In genomic region chr7:66688721-66689120, GRCm38 (mm10) we compare ENCODE assay signal across 8 mouse cellular contexts. TPM values are rescaled to one million over a fixed set of nuclear protein-coding genes. Genes with fewer than 3 reads are reported as not detected.
DNase-seq lines count a peak whose midpoint lies in the region; ATAC-seq and TF ChIP-seq lines count a peak whose summit lies in the region.

No protein-coding gene starts in this region.

- ATAC-seq in hindbrain, postnatal 0 days, result no peak
- ATAC-seq in midbrain, embryonic 16.5 days, result no peak; the same call in 1 of the 2 replicates

- H3K4me1 ChIP-seq in spleen, adult 2 months (ENCODE audit: control insufficient read depth, insufficient read depth, insufficient read length), result peaks cover 4% of the 10 kb centered on the region; the same call in 1 of the 2 replicates
- H3K4me1 ChIP-seq in hindbrain, postnatal 0 days (ENCODE audit: insufficient read depth, low read length), result peaks cover 8% of the 10 kb centered on the region; the same call in 1 of the 2 replicates
- H3K4me1 ChIP-seq in midbrain, embryonic 16.5 days (ENCODE audit: control insufficient read depth, insufficient read depth, low read length), result peaks cover 19% of the 10 kb centered on the region

- no peaks in the 10 kb centered on the region for H3K27me3 ChIP-seq in spleen, adult 2 months (ENCODE audit: control insufficient read depth, insufficient read depth, low read length)
- no peaks in the 10 kb centered on the region for H3K27me3 ChIP-seq in hindbrain, postnatal 0 days (ENCODE audit: insufficient read depth, low read length)
- no peaks in the 10 kb centered on the region for H3K27me3 ChIP-seq in midbrain, embryonic 16.5 days (ENCODE audit: control insufficient read depth, insufficient read depth, low read depth, low read length)

- peak; percentile 41 for DNase-seq in cerebellum, adult 9-10 months
- no peak for DNase-seq in cerebellum, adult 11 months
- DNase-seq in spleen, adult 2 months (ENCODE audit: low read depth in 1 of 2, low spot score in 2 of 2), result no peak
- no peak for DNase-seq in spleen, postnatal 10 days (ENCODE audit: low spot score in 2 of 2)
- DNase-seq in hindbrain, postnatal 0 days (ENCODE audit: low spot score), result peak; percentile 3
- DNase-seq in gastrocnemius, postnatal 14 days, result no peak
- DNase-seq in adrenal gland, postnatal 36 days, result no peak

- no peak overlapping the region for H3K27ac ChIP-seq in spleen, adult 2 months (ENCODE audit: insufficient read depth, low read length)
- H3K27ac ChIP-seq in hindbrain, postnatal 0 days, result no peak overlapping the region
- no peak overlapping the region; the same call in 1 of the 2 replicates for H3K27ac ChIP-seq in midbrain, embryonic 16.5 days (ENCODE audit: low read length)

- no peaks in the 10 kb centered on the region; the same call in 1 of the 2 replicates for H3K36me3 ChIP-seq in spleen, adult 2 months (ENCODE audit: control insufficient read depth, insufficient read depth, low read length)
- H3K36me3 ChIP-seq in hindbrain, postnatal 0 days (ENCODE audit: insufficient read depth, low read length), result no peaks in the 10 kb centered on the region; the same call in 1 of the 2 replicates
- H3K36me3 ChIP-seq in midbrain, embryonic 16.5 days (ENCODE audit: control insufficient read depth, insufficient read depth, low read length), result no peaks in the 10 kb centered on the region

- TF ChIP-seq CTCF in spleen, adult 2 months (IDR thresholded peaks at IDR 0.05; ENCODE audit: extremely low read depth, insufficient read depth, insufficient read length, insufficient replicate concordance), result no peak
- no peak for TF ChIP-seq CTCF in hindbrain, postnatal 0 days (IDR thresholded peaks at IDR 0.05; ENCODE audit: low read depth)

- peak overlapping the region; percentile 97 for H3K4me2 ChIP-seq in hindbrain, postnatal 0 days (ENCODE audit: low read depth, low read length)
- H3K4me2 ChIP-seq in midbrain, embryonic 16.5 days (ENCODE audit: low read length), result peak overlapping the region; percentile 98

- no peaks in the 10 kb centered on the region for H3K9me3 ChIP-seq in hindbrain, postnatal 0 days (ENCODE audit: low read length)
- no peaks in the 10 kb centered on the region for H3K9me3 ChIP-seq in midbrain, embryonic 16.5 days (replicated peaks; ENCODE audit: control insufficient read depth, low read length, poor library complexity, severe bottlenecking)

- intact Hi-C loops in gastrocnemius, postnatal 14 days (cut with DNase I; ENCODE audit: low total_unique reads), result no loop called here

- peak overlapping the region; percentile 87 for H3K4me3 ChIP-seq in spleen, adult 2 months (ENCODE audit: extremely low read depth, insufficient read depth, insufficient read length)
- H3K4me3 ChIP-seq in hindbrain, postnatal 0 days (ENCODE audit: low read length), result peak overlapping the region; percentile 73
- H3K4me3 ChIP-seq in midbrain, embryonic 16.5 days (ENCODE audit: low read depth, low read length), result peak overlapping the region; percentile 57

- no peak for TF ChIP-seq POLR2A in spleen, adult 2 months (IDR thresholded peaks at IDR 0.05; ENCODE audit: low read depth, low read length)

- peak overlapping the region; percentile 73 for H3K9ac ChIP-seq in hindbrain, postnatal 0 days (replicated peaks; ENCODE audit: low read length)
- peak overlapping the region; percentile 74 for H3K9ac ChIP-seq in midbrain, embryonic 16.5 days (ENCODE audit: low read depth, low read length)

- 15% methylated on average over 5 of the region's 5 CpGs for WGBS in spleen, adult 2 months
- WGBS in hindbrain, postnatal 0 days, result 2% methylated on average over 5 of the region's 5 CpGs
- WGBS in midbrain, embryonic 16.5 days, result 0% methylated on average over 5 of the region's 5 CpGs

RNA-seq across cellular contexts. Expression of gene Asb7, which starts 0.7 kb away (rescaled TPM):
- polyA plus RNA-seq in spleen, adult 2 months (2012; rRNA removed), result 2.3 and 2.6 TPM in 2 replicates
- total RNA-seq in hindbrain, postnatal 0 days (2014; rRNA removed), result 15.3 and 15.4 TPM in 2 replicates
- 10.5 and 11.7 TPM in 2 replicates for polyA plus RNA-seq in hindbrain, postnatal 0 days (2015; fragmentation: Nextera tagmentation; extraction: Ambion mirVana)
- polyA plus RNA-seq in midbrain, embryonic 16.5 days (2015; fragmentation: Nextera tagmentation; extraction: Ambion mirVana), result 15.9 and 19.0 TPM in 2 replicates
- 1 to 10 TPM; 8.6 to 9.6 TPM for total RNA-seq in gastrocnemius, postnatal 14 days (2021)
- total RNA-seq in adrenal gland, postnatal 36 days (2021), result 10 to 100 TPM; 15.8 to 19.6 TPM

RNA-seq across cellular contexts. Expression of gene Lins1, which starts 1.0 kb away (rescaled TPM):
- 2.8 and 3.5 TPM in 2 replicates for polyA plus RNA-seq in spleen, adult 2 months (2012; rRNA removed)
- total RNA-seq in hindbrain, postnatal 0 days (2014; rRNA removed), result 13.5 and 24.4 TPM in 2 replicates
- polyA plus RNA-seq in hindbrain, postnatal 0 days (2015; fragmentation: Nextera tagmentation; extraction: Ambion mirVana), result 14.7 and 14.8 TPM in 2 replicates
- 20.6 and 21.8 TPM in 2 replicates for polyA plus RNA-seq in midbrain, embryonic 16.5 days (2015; fragmentation: Nextera tagmentation; extraction: Ambion mirVana)
- 1 to 10 TPM; 2.4 to 3.5 TPM for total RNA-seq in gastrocnemius, postnatal 14 days (2021)
- 10 to 100 TPM in 1 of 2 experiments, 1 to 10 TPM in 1; 9.3 to 10.0 TPM for total RNA-seq in adrenal gland, postnatal 36 days (2021)

RNA-seq across cellular contexts. Expression of gene Cers3, which starts 54.6 kb away (rescaled TPM):
- polyA plus RNA-seq in spleen, adult 2 months (2012; rRNA removed), result not detected in 2 replicates
- total RNA-seq in hindbrain, postnatal 0 days (2014; rRNA removed), result 0.37 and 1.4 TPM in 2 replicates
- polyA plus RNA-seq in hindbrain, postnatal 0 days (2015; fragmentation: Nextera tagmentation; extraction: Ambion mirVana), result 0.53 and 0.71 TPM in 2 replicates
- 0.26 and 0.52 TPM in 2 replicates for polyA plus RNA-seq in midbrain, embryonic 16.5 days (2015; fragmentation: Nextera tagmentation; extraction: Ambion mirVana)
- total RNA-seq in gastrocnemius, postnatal 14 days (2021), result not detected
- under 1 TPM; 0.10 to 0.23 TPM for total RNA-seq in adrenal gland, postnatal 36 days (2021)

Comparison
In these comparisons a context has a peak if more than half of its experiments do, and no peak if none do; other contexts are left out.
1. DNase-seq: peak in cerebellum, adult 9-10 months (single experiment) and hindbrain, postnatal 0 days (single experiment); none in cerebellum, adult 11 months (single experiment), spleen, adult 2 months (0 of 2), spleen, postnatal 10 days (0 of 2), gastrocnemius, postnatal 14 days (single experiment) and adrenal gland, postnatal 36 days (0 of 2).
2. Peak in every context shown above with its lines, with median percentiles within 50 percentile points of each other: H3K4me3 ChIP-seq.